Mouse (Mus musculus) bone marrow macrophage, adult 2 months (primary cell): ENCODE measurements around the gene Pde11a.

Experiments used
- CTCF ChIP-seq: IDR thresholded peaks from 2 replicates; pipeline ENCODE4 v1.5.1; 2012; ENCODE audit warnings: low read depth, mild to moderate bottlenecking, low read length, moderate library complexity
- POLR2A ChIP-seq: IDR thresholded peaks from 2 replicates; pipeline ENCODE4 v1.6.1; 2012; ENCODE audit warnings: mild to moderate bottlenecking, low read depth, low read length, borderline replicate concordance

DNA sequence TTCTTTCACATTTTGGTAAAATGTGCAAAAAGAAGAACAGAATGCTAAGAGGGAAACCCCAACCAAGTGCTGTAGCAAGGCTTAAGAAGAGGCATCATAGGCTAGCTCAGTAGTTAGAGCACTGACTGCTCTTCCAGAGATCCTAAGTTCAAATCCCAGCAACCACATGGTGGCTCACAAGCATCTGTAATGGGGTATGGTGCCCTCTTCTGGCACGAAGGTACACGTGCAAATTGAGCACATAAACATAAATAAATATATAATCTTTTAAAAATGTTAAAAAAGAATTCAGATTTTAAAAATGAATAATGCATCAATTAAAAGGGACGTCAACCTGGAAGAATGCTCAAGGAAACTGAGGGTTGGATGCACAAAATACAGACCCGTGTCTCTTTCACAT lies 271.4 kb downstream of the Pde11a start:
- TF ChIP-seq CTCF = no peak
- TF ChIP-seq POLR2A = no peak
